ENCODE assay signal across 13 mouse cellular contexts in genomic region chr6:118935520-118936415, GRCm38 (mm10).
DNase-seq lines count a peak whose midpoint lies in the region; ATAC-seq and TF ChIP-seq lines count a peak whose summit lies in the region.
"Had no signal": no experiment of that assay in that cellular context is flagged by ENCODE, and none has a peak within 500 bp of the region (broad histone marks: within the 10 kb centered on the region; RNA-seq: fewer than 3 reads in every experiment).

No protein-coding gene starts in this region.

- 82% methylated on average over 9 of the region's 9 CpGs for WGBS in heart, embryonic 10.5 days
- 92% methylated on average over 9 of the region's 9 CpGs for WGBS in forebrain, embryonic 11.5 days

- H3K9me3 ChIP-seq in heart, embryonic 10.5 days, result no peaks in the 10 kb centered on the region
- no peaks in the 10 kb centered on the region for H3K9me3 ChIP-seq in forebrain, embryonic 11.5 days (ENCODE audit: control insufficient read depth, low read length)
- H3K9me3 ChIP-seq: embryonic facial prominence, embryonic 12.5 days; limb, embryonic 13.5 days had no signal

- no peaks in the 10 kb centered on the region for H3K36me3 ChIP-seq in heart, embryonic 10.5 days
- H3K36me3 ChIP-seq in forebrain, embryonic 11.5 days (ENCODE audit: control insufficient read depth, insufficient read depth, low read length), result no peaks in the 10 kb centered on the region
- H3K36me3 ChIP-seq: embryonic facial prominence, embryonic 12.5 days; limb, embryonic 13.5 days had no signal

- no peak overlapping the region for H3K4me2 ChIP-seq in forebrain, embryonic 11.5 days (ENCODE audit: low read depth, low read length, severe bottlenecking)
- H3K4me2 ChIP-seq: embryonic facial prominence, embryonic 12.5 days; limb, embryonic 13.5 days had no signal

- no peak for ATAC-seq in forebrain, embryonic 11.5 days (replicated peaks; ENCODE audit: low FRiP score)

- no peak for TF ChIP-seq CTCF in layer of hippocampus, adult 2 months (conservative IDR thresholded peaks at IDR 0.05)

- DNase-seq in heart, adult 18-20 months, result peak; percentile 42 to 52
- no peak for DNase-seq in heart, embryonic 10.5 days (ENCODE audit: low spot score)
- peak; percentile 5 for DNase-seq in adipocyte (ENCODE audit: low spot score)
- DNase-seq in cerebellum, adult 8-10 months, result peak; percentile 66
- peak in 1 of 2 experiments; percentile 35 for DNase-seq in layer of hippocampus, adult 2 months (ENCODE audit: low spot score in 2 of 2)
- DNase-seq in spleen, adult 12 weeks (ENCODE audit: low spot score), result no peak
- no peak for DNase-seq in liver
- no peak for DNase-seq in forebrain, embryonic 11.5 days (ENCODE audit: low spot score)
- DNase-seq: kidney, postnatal 10 days; spleen, adult 18-20 months had no signal

- no peak overlapping the region for H3K27ac ChIP-seq in heart, embryonic 10.5 days
- H3K27ac ChIP-seq in layer of hippocampus, adult 2 months, result peak overlapping the region; percentile 93
- H3K27ac ChIP-seq in forebrain, embryonic 11.5 days (ENCODE audit: low read depth, low read length), result no peak overlapping the region
- H3K27ac ChIP-seq: embryonic facial prominence, embryonic 12.5 days; heart, adult 2 months; limb, embryonic 13.5 days had no signal

- peaks cover 57% of the 10 kb centered on the region for H3K4me1 ChIP-seq in heart, embryonic 10.5 days
- no peaks in the 10 kb centered on the region for H3K4me1 ChIP-seq in forebrain, embryonic 11.5 days (replicated peaks; ENCODE audit: control insufficient read depth, insufficient read depth, low read length)

- H3K9ac ChIP-seq in forebrain, embryonic 11.5 days (ENCODE audit: low read length), result no peak overlapping the region
- H3K9ac ChIP-seq: embryonic facial prominence, embryonic 12.5 days; limb, embryonic 13.5 days had no signal

- H3K4me3 ChIP-seq in heart, embryonic 10.5 days, result no peak overlapping the region
- H3K4me3 ChIP-seq in layer of hippocampus, adult 2 months, result no peak overlapping the region
- H3K4me3 ChIP-seq in forebrain, embryonic 11.5 days (ENCODE audit: low read depth, low read length), result no peak overlapping the region
- H3K4me3 ChIP-seq: embryonic facial prominence, embryonic 12.5 days; heart, adult 2 months; limb, embryonic 13.5 days had no signal

- H3K27me3 ChIP-seq in heart, embryonic 10.5 days (ENCODE audit: insufficient read depth, poor library complexity, severe bottlenecking), result no peaks in the 10 kb centered on the region
- no peaks in the 10 kb centered on the region for H3K27me3 ChIP-seq in forebrain, embryonic 11.5 days (ENCODE audit: control insufficient read depth, insufficient read depth, low read length)
- H3K27me3 ChIP-seq: embryonic facial prominence, embryonic 12.5 days; limb, embryonic 13.5 days had no signal

Comparison
In these comparisons a context has a peak if more than half of its experiments do, and no peak if none do; other contexts are left out.
1. DNase-seq: peak in heart, adult 18-20 months (2 of 2), adipocyte (single experiment) and cerebellum, adult 8-10 months (single experiment); none in heart, embryonic 10.5 days (single experiment), spleen, adult 12 weeks (single experiment), liver (single experiment) and forebrain, embryonic 11.5 days (single experiment).